Mouse (Mus musculus) frontal cortex, adult (tissue): ENCODE data around the gene H3f3a.

Experiments used
- ATAC-seq: cut with Nextera tagmentation; 2 replicates; pipeline ENCODE4 v1.9.2; 2017; ENCODE audit warnings: mild to moderate bottlenecking, moderate library complexity, mixed read lengths; ENCODE audit not compliant: low TSS enrichment

The H3f3a gene

DNA sequence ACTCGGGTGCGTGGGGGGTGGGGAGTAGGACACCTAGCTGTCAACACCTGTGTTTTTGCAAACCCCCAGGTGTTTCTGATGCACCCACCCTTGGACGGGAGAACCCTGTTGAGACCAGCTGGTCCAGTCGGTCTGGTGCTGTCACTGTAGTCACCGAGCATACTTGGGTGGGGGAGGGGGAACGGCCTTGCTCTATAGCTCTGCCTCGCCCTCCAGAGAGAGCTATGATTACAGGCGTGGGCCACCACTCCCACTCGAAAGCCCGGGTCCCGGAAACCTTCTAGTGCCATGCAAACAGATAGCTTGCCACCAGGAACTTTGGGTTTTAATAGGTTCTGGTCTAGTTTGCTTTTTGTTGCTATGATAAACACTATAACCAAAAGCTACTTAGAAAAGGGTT lies 51.6 kb downstream of the H3f3a start:
- no peak for ATAC-seq

DNA sequence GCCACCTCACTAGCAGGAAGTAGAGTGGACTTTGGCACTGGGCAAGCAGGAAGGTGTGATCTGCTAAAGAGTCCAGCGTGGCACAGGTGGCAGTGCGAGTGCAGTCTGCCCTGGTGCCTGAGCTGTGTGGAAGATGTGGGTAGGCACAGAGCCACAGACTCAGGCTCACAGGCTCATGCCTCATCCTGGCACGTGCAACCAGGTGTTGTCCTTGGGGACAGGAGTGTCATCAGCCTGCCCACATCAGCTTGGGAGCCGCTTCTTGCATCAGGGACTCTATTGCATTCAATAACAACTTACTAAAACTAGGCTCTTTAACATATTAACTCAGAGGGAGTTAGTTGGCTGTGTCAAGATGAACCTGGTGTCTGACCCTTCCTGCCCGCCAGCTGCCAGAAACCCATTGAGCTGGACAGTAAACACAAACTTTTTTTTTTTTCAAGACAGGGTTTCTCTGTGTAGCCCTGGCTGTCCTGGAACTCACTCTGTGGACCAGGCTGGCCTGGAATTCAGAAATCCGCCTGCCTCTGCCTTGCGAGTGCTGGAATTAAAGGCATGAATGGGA lies 55.7 kb downstream of the H3f3a start:
- no peak for ATAC-seq

DNA sequence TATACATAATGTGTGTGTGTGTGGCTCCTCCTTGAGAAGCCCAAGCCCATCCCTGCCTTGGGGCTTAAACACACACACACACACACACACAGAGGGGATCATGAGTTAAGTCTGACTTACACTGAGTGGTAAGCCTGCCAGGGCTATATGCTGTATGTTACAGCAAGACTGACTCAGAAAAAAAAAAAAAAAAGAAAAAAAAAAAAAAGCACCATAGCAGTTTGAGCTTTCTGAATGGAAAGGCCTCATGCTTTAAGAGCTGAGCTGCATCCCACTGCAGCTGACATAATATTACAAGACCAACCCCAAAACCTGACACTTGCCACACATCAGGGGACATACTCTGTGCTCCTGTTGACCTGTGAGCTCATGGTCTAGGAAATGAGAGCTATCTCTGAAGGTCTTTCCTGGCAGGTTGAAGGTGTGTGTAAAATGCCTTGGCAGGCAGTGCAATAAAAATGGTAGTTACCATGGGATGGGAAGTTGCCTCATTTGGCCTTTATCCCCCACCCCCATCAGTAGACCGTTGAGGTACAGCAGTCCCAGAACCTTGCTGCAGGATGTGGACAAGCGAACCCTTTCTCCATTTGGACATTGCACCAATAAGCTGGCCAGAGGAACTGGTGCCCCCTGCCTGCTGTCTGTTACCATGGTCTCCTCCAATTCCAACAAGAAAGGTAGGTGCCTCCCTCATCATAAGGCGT lies 56.3 kb downstream of the H3f3a start:
- ATAC-seq = no peak

DNA sequence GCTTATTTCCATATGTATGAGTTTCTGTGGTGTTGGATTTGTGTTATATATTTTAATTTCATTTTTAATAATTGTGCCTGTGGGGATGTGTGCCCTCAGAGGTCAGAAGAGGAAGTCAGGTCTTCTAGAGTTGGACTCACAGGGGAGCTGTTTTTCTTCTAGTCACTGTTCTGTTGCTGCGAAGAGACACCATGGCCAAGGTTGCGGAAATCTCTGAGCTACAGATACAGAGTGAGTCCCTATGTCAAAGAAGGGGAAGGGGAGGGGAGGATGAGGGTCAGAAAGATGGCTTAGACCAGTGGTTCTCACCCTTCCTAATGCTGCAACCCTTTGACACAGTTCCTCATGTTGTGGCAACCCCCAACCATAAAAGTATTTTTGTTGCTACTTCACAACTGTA lies 57.0 kb downstream of the H3f3a start:
- no peak for ATAC-seq

DNA sequence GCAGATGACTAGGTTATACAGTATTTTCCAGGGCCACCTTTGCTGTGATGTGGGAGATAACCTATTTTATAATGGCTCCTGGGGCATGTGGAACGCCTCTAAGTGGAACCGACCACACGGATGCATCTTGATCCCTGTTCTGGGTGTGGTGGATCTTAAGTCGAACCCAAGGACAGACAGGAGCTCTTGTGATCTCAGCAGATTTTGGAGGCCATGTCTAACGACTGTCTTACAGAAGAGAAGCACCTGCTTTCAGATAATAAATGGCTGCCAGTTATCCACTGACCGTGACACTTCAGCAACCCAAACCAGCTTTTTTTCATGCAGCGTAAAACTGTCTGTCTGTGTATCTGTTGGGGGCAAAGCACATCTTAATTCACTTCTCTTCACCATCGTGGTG lies 59.4 kb downstream of the H3f3a start:
- no peak for ATAC-seq

DNA sequence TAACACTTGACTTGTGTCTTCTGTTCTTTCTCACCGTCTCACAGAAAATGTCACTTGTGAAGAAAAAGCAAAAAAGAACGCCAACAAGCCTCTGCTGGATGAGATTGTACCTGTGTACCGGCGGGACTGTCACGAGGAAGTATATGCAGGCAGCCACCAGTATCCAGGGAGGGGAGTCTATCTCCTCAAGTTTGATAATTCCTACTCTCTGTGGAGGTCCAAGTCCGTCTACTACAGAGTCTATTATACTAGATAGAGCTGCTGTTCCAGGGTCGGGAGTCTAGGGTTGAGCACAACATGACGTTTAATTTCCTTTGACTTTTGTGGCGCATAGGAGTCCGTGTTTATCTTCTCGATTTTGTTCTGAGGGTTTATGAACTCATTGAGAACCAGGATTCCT lies 61.6 kb downstream of the H3f3a start:
- no peak for ATAC-seq
